15 mouse cellular contexts compared by ENCODE assay signal in genomic region chr1:135056901-135057300, GRCm38 (mm10). TPM values are rescaled to one million over a fixed set of nuclear protein-coding genes. Genes with fewer than 3 reads are reported as not detected.
"Had no signal": no experiment of that assay in that cellular context is flagged by ENCODE, and none has a peak within 500 bp of the region (broad histone marks: within the 10 kb centered on the region; RNA-seq: fewer than 3 reads in every experiment).

No protein-coding gene starts in this region.

- H3K4me3 ChIP-seq: layer of hippocampus, adult 2 months; limb, embryonic 12.5 days; neural tube, embryonic 12.5 days had no signal

- DNase-seq: kidney, postnatal 10 days; kidney, postnatal 4 days; liver; lung, adult 2 months; lung, postnatal 36 days; midbrain, embryonic 14.5 days; spleen, adult 18-20 months; thymus, postnatal 36 days had no signal

- ATAC-seq: lung, postnatal 0 days had no signal

- H3K9ac ChIP-seq: limb, embryonic 12.5 days; liver, embryonic 14.5 days; neural tube, embryonic 12.5 days had no signal

- H3K4me2 ChIP-seq: limb, embryonic 12.5 days; neural tube, embryonic 12.5 days had no signal

- H3K27ac ChIP-seq: layer of hippocampus, adult 2 months; limb, embryonic 12.5 days; liver, embryonic 14.5 days; neural tube, embryonic 12.5 days had no signal

- H3K36me3 ChIP-seq: limb, embryonic 12.5 days; neural tube, embryonic 12.5 days had no signal

- H3K27me3 ChIP-seq: limb, embryonic 12.5 days; neural tube, embryonic 12.5 days had no signal

- H3K9me3 ChIP-seq: limb, embryonic 12.5 days; neural tube, embryonic 12.5 days had no signal

RNA-seq across cellular contexts. Expression of gene Lgr6, which starts 48.2 kb away (rescaled TPM):
- total RNA-seq: monocyte, adult 5-6 weeks; neutrophil, adult 5-6 weeks had no signal
